Mouse (Mus musculus) ovary, postnatal 36 days (tissue): ENCODE data around the gene Pianp.
A peak's percentile ranks its signal among the peaks of the same experiment; 100 is the strongest.

Source experiments
- DNase-seq: peaks from one replicate; pipeline ENCODE4 v3.0.0; 2022; ENCODE audit warnings: low spot score, mixed read lengths

The Pianp gene

GRCm38 (mm10) chr6:125008060-125008459, 11.6 kb downstream of the Pianp start:
- no peak for DNase-seq

- DNase-seq: peak; percentile 94
Measured at GRCm38 (mm10) chr6:125008586-125009128, 12.2 kb downstream of the Pianp start.

- DNase-seq: no peak
Measured at GRCm38 (mm10) chr6:125009129-125009180, 12.5 kb downstream of the Pianp start, which contains the start of gene Zfp384. TSS of gene Zfp384 (plus strand) at chr6:125009145.

- DNase-seq: peak; percentile 80
Measured at GRCm38 (mm10) chr6:125009181-125010073, 12.9 kb downstream of the Pianp start.

GRCm38 (mm10) chr6:125017682-125018081, 21.2 kb downstream of the Pianp start:
- no peak for DNase-seq

- DNase-seq: peak; percentile 56
Measured at GRCm38 (mm10) chr6:125030532-125030931, 34.0 kb downstream of the Pianp start.

GRCm38 (mm10) chr6:125031604-125032003, 35.1 kb downstream of the Pianp start:
- no peak for DNase-seq

- no peak for DNase-seq
Measured at GRCm38 (mm10) chr6:125038666-125039065, 42.2 kb downstream of the Pianp start.

- no peak for DNase-seq
Measured at GRCm38 (mm10) chr6:125039131-125039530, 42.6 kb downstream of the Pianp start.

GRCm38 (mm10) chr6:125039533-125040153, 43.1 kb downstream of the Pianp start, which contains the start of gene Ing4:
TSS of gene Ing4 (plus strand) at chr6:125039760.
- DNase-seq: peak; percentile 84

GRCm38 (mm10) chr6:125040221-125040620, 43.7 kb downstream of the Pianp start:
- DNase-seq: no peak

- DNase-seq: no peak
Measured at GRCm38 (mm10) chr6:125041047-125041446, 44.6 kb downstream of the Pianp start.

GRCm38 (mm10) chr6:125042081-125042480, 45.6 kb downstream of the Pianp start:
- no peak for DNase-seq

GRCm38 (mm10) chr6:125046691-125047090, 50.2 kb downstream of the Pianp start:
- peak; percentile 76 for DNase-seq

GRCm38 (mm10) chr6:125049678-125050077, 53.2 kb downstream of the Pianp start, which contains the start of gene Acrbp:
TSS of gene Acrbp (plus strand) at chr6:125049689.
- no peak for DNase-seq

GRCm38 (mm10) chr6:125051237-125051636, 54.7 kb downstream of the Pianp start:
- DNase-seq: no peak
